Mouse (Mus musculus) limb, embryonic 14.5 days (tissue): ENCODE measurements around the gene Foxr1. TPM values are rescaled to one million over a fixed set of nuclear protein-coding genes. Genes with fewer than 3 reads are reported as not detected.

Source experiments
- ATAC-seq: fragments of 200-750 bp; cut with Nextera tagmentation; 2 replicates; pipeline ENCODE4 v1.8.0; 2017; ENCODE audit warnings: low read depth, moderate number of reproducible peaks, moderate TSS enrichment; ENCODE audit not compliant: low FRiP score
- DNase-seq: peaks from one replicate; pipeline ENCODE4 v3.0.0-alpha.2; 2015; ENCODE audit warnings: low spot score
- H3K27ac ChIP-seq: fragments of 300-500 bp; sonication (generic); replicated peaks from 2 replicates; pipeline ENCODE4 v1.5.1; 2014; ENCODE audit warnings: low read depth, mild to moderate bottlenecking, low read length, moderate library complexity, mixed read lengths
- H3K27me3 ChIP-seq: fragments of 300-500 bp; sonication (generic); 2 replicates; pipeline ENCODE4 v1.6.1; 2014; ENCODE audit warnings: low read length, mixed read lengths; ENCODE audit not compliant: control insufficient read depth, insufficient read depth
- H3K36me3 ChIP-seq: fragments of 300-500 bp; sonication (generic); 2 replicates; pipeline ENCODE4 v1.6.1; 2014; ENCODE audit warnings: mild to moderate bottlenecking, low read length, moderate library complexity, mixed read lengths; ENCODE audit not compliant: control insufficient read depth, insufficient read depth
- H3K4me1 ChIP-seq: fragments of 300-500 bp; sonication (generic); 2 replicates; pipeline ENCODE4 v1.6.1; 2014; ENCODE audit warnings: antibody characterized with exemption, low read length, mixed read lengths; ENCODE audit not compliant: control insufficient read depth, insufficient read depth
- H3K4me2 ChIP-seq: fragments of 300-500 bp; sonication (generic); replicated peaks from 2 replicates; pipeline ENCODE4 v1.6.1; 2014; ENCODE audit warnings: low read depth, mild to moderate bottlenecking, low read length, moderate library complexity; ENCODE audit not compliant: severe bottlenecking
- H3K4me3 ChIP-seq: fragments of 300-500 bp; sonication (generic); replicated peaks from 2 replicates; pipeline ENCODE4 v1.5.1; 2014; ENCODE audit warnings: low read length
- H3K9ac ChIP-seq: fragments of 300-500 bp; sonication (generic); 2 replicates; pipeline ENCODE4 v1.6.1; 2014; ENCODE audit warnings: mild to moderate bottlenecking, low read depth, low read length, moderate library complexity; ENCODE audit not compliant: severe bottlenecking
- H3K9me3 ChIP-seq: fragments of 300-500 bp; sonication (generic); 2 replicates; pipeline ENCODE4 v1.6.1; 2016; ENCODE audit warnings: low read length; ENCODE audit not compliant: control insufficient read depth
- POLR2A ChIP-seq: fragments of 200-500 bp; IDR thresholded peaks from 2 replicates; pipeline ENCODE4 v1.8.0; 2012; ENCODE audit warnings: inconsistent platforms, mild to moderate bottlenecking, moderate library complexity, borderline replicate concordance; ENCODE audit not compliant: insufficient read depth, insufficient read length; ENCODE audit errors: extremely low read depth
- WGBS: fragments of 180-500 bp; shearing (Covaris S2); extraction: QIAGEN DNeasy Blood & Tissue Kit; methylation state at CpG from one replicate; pipeline ENCODE4 v1.1.7; 2014; 5-methylcytosine and 5-hydroxymethylcytosine counted together
- polyA plus RNA-seq, 2 experiments: library from polyadenylated mRNA; depleted of rRNA in 1 of 2; stranded (reverse) in 1 of 2; unstranded in 1 of 2; fragments of >200 nt; fragmentation: Nextera tagmentation in 1 of 2; extraction: Ambion mirVana in 1 of 2; gene quantifications; 2 replicates each; pipeline versions ENCODE4 v1.2.1 to v1.2.3; 2012 to 2014

Gene Foxr1
- polyA plus RNA-seq, 2 experiments = not detected

- peak overlapping the region; percentile 93; the same call in 1 of the 2 replicates for H3K4me2 ChIP-seq
- WGBS = 15% methylated on average over 4 of the region's 4 CpGs
Measured at GRCm38 (mm10) chr9:44398087-44398486, 42.8 kb downstream of the Foxr1 start.

DNA sequence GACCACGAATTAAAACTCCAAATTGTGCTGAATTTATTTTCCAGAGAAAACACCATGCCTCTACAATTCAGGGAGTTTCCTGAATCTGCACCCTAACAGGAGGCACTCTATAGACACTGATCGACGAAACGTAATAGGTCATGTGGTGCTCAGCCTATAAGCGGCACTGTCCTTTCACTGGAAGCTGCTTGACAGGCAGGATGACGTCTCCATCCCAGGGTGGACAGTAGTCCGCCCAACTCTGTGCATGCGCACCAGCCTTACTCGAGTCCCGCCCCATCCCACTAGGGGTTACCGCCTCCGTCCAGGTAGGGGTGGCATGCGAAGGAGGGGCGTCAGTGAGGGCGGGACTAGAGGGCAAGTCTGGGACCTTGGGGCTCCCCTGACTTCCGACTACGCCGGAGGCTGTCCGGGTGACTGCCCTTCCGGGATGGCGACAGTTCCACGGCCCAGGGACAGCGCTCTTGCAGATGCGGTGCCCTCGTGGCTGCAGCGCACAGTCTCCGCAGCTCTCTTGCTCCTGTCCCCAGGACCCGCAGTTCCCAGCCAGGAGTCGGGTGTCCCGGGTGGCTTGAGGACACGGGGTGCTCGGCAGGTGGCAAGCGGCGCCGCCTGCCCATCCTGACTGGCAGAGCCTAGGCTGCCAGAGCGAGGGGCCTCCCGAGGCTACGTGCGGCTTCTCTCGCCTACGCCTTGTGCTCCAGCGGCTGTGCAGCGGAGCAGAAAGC lies 44.1 kb downstream of the Foxr1 start, which contains the start of gene Slc37a4:
Gene Slc37a4, plus strand, starts transcription at position 169 of the 728 bp plus-strand sequence.
- H3K9ac ChIP-seq = peak within 1 kb of the TSS; percentile 73
- under 1% methylated on average over 32 of the region's 43 CpGs for WGBS
- peak within 1 kb of the TSS; percentile 52 for H3K27ac ChIP-seq
- H3K27me3 ChIP-seq = no peaks in the 10 kb centered on the region
- peak; percentile 96 for ATAC-seq
- peak within 1 kb of the TSS; percentile 93 for H3K4me2 ChIP-seq
- H3K36me3 ChIP-seq = peaks cover 24% of the 10 kb centered on the region
- peak; percentile 62; the same call in 1 of the 2 replicates for TF ChIP-seq POLR2A
- H3K4me3 ChIP-seq = peak within 1 kb of the TSS; percentile 66
- no peaks in the 10 kb centered on the region for H3K9me3 ChIP-seq
- DNase-seq = peak; percentile 93
- H3K4me1 ChIP-seq = no peaks in the 10 kb centered on the region

More at GRCm38 (mm10) chr9:44398087-44398486, 42.8 kb downstream of the Foxr1 start:
- DNase-seq (no peak), ATAC-seq (no peak)
- Histone ChIP-seq H3K4me3 (peak overlapping the region; percentile 66), H3K27me3 (no peaks in the 10 kb centered on the region), H3K27ac (no peak overlapping the region), H3K4me1 (no peaks in the 10 kb centered on the region), H3K9ac (no peak overlapping the region), H3K36me3 (peaks cover 29% of the 10 kb centered on the region), H3K9me3 (no peaks in the 10 kb centered on the region)
- no peak for TF ChIP-seq POLR2A

GRCm38 (mm10) chr9:44391466-44391865 lies 49.5 kb downstream of the Foxr1 start:
- Histone ChIP-seq H3K4me1 (no peaks in the 10 kb centered on the region), H3K4me3 (no peak overlapping the region), H3K36me3 (peaks cover 59% of the 10 kb centered on the region), H3K4me2 (no peak overlapping the region), H3K27me3 (no peaks in the 10 kb centered on the region), H3K27ac (no peak overlapping the region), H3K9ac (no peak overlapping the region), H3K9me3 (no peaks in the 10 kb centered on the region)
- ATAC-seq = peak; percentile 55
- 35% methylated on average over 4 of the region's 4 CpGs for WGBS
- TF ChIP-seq POLR2A = no peak
- DNase-seq = peak; percentile 42

DNA sequence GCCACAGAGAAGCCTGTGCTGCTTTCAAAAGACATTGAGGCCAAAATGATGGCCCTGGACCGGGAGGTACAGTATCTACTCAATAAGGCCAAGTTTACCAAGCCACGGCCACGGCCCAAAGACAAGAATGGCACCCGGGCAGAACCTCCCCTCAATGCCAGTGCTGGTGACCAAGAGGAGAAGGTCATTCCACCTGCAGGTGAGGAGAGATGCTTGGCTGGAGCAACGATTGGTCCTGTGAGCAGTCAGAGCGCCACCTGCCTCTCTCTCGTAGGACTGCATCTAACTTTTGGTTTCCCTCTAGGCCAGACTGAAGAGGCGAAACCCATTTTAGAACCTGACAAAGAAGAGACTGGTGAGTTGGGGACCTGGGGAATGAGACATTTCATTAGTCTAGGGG lies 51.7 kb downstream of the Foxr1 start:
- peaks cover 78% of the 10 kb centered on the region for H3K36me3 ChIP-seq
- no peak overlapping the region for H3K4me2 ChIP-seq
- no peak overlapping the region for H3K4me3 ChIP-seq
- WGBS = 63% methylated on average over 8 of the region's 8 CpGs
- no peaks in the 10 kb centered on the region for H3K27me3 ChIP-seq
- H3K4me1 ChIP-seq = no peaks in the 10 kb centered on the region
- H3K9me3 ChIP-seq = no peaks in the 10 kb centered on the region
- no peak overlapping the region for H3K9ac ChIP-seq
- DNase-seq = peak; percentile 42
- no peak for TF ChIP-seq POLR2A
- no peak overlapping the region for H3K27ac ChIP-seq
- no peak for ATAC-seq

- 81% methylated on average over 3 of the region's 3 CpGs for WGBS
- no peak for TF ChIP-seq POLR2A
- no peak for DNase-seq
- H3K4me2 ChIP-seq = no peak overlapping the region
- H3K9ac ChIP-seq = no peak overlapping the region
- no peak for ATAC-seq
- no peaks in the 10 kb centered on the region for H3K4me1 ChIP-seq
- H3K9me3 ChIP-seq = no peaks in the 10 kb centered on the region
- no peaks in the 10 kb centered on the region for H3K27me3 ChIP-seq
- H3K4me3 ChIP-seq = no peak overlapping the region
- H3K36me3 ChIP-seq = peaks cover 94% of the 10 kb centered on the region
- no peak overlapping the region for H3K27ac ChIP-seq
Measured at GRCm38 (mm10) chr9:44387221-44387620, 53.7 kb downstream of the Foxr1 start.
